Mouse (Mus musculus): ENCODE data around the gene Plxnc1.

Plxnc1 gene

DNA sequence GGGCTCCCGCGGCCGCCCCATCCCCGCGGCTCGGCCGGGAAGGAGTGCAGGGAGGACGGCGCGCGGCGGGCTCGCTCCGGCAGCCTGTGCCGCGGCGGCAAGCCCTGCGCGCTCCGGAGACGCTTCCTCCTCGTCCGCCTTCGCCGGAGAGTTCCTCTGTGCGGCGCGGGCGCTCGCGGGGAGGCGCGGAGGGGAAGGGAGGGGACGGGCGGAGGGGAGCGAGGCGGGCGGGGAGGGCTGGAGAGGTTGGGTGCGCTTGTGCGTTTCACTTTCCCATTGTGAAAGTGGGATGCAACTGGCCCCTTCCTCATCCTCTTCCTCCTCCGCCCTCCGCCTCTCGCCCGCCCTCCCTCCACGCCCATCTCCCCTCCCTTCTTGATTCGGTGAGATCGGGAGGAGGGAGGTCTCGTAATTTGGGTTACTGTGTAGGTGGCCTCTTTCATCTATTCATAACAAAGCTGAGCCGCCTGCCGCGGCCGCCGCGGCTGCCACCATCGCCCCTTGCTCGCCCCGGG, at the start of gene Plxnc1:
Gene Plxnc1, minus strand, starts transcription at position 145 of the 515 bp plus-strand sequence.
- DNase-seq (ENCODE audit: low read depth): no peak

DNA sequence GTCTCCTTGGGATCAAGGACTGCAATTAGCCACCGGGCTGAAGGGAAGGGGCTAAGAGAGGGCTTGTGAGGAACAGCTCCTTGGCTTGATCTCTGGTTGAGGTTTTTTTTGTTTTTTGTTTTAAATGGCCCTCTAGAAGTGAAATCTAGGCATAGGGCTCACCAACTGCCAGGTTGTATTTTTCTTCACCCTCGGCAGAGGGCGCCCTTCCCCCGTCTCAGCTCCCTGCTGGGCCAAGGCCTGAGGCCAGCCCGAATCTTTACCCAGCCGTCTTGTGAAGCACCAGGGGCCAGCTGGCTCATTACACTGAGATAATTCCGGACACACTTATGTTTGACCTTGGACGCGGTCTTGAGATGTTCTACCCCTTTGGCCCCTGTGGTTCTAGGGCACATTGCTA, 47.5 kb upstream of the Plxnc1 start:
- DNase-seq (ENCODE audit: low read depth): peak; percentile 72

DNA sequence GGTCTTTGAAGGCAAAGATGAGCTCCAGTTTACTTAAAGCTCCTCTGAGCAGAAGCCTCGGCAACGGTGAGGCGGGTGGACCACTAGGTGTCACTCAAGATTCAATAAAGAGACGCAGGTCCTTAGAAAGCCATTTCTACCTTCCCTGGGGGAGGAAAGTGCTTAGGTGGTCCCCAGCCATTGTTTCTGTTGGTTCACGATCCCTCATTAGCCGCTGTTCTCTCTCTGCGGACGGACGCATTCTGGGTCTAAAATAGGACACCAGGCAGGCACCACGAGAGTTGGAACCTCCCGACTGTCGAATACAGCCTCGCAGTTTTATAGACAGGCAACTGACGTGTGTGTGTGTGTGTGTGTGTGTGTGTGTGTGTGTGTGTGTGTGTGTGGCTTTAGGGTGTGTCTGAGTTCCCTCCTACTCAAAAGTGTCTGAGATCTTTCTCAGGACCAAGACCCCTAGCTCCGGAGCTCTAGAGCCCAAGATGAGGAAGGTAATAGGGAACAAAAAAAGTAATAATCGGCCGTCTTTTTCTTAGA, 47.0 kb upstream of the Plxnc1 start:
- DNase-seq (ENCODE audit: low read depth): no peak

DNA sequence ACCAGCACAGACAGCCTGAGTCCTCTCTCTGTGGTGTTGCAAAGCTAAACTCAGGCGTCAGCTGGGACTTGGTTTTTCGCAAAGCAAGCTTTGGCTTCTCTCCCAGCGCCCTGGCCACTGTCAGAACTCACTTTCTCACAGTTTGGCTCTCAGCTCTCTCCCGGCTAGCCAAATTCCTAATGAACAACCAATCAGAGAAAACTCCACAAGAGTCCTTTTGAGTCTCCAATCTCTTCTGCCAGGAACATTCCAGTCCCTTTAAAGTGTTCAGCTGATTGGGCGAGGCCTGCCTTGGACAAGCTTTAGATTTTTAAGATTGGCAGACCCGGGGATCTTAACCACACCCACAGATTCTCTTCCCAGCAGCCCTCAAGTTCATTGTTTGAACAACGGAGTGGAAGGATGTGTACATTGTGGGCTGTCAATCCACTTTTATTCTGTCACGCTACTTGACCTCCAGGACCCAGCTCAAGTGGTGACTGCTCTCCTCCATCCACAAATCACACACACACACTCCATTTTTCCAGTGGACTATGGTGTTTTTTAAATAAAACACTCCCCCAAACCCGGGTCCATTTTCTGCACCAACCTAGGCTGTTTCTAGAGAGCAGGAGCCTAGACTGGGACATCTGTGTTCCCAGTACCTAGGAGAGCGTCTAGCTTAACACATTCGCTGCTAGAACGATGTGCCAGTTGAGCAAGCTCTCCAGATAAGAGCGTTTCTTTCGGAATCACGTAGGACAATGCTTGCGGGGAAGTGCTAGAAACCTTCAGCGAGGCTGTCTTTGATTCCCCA, 46.3 kb upstream of the Plxnc1 start:
- DNase-seq (ENCODE audit: low read depth): no peak

DNA sequence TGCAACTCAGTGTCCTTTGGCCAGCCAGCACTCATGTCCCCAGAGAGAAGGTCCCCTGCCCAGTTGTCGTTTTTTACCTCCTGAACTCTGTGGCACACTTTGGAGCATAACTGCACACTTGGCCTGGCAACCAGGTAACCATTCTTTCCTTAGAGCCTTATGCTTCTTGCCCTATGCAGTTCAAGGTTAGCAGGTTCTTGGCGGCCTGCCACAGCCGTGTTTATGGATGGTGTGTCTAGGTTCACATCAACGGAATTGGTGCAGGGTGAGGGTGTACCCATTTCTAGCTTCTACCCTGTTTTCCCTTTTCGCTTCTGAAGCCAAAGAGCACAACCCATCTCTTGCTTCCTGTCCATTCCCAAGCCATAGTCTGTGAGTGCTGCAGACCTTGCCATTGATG, 44.7 kb upstream of the Plxnc1 start:
- no peak for DNase-seq (ENCODE audit: low read depth)

DNA sequence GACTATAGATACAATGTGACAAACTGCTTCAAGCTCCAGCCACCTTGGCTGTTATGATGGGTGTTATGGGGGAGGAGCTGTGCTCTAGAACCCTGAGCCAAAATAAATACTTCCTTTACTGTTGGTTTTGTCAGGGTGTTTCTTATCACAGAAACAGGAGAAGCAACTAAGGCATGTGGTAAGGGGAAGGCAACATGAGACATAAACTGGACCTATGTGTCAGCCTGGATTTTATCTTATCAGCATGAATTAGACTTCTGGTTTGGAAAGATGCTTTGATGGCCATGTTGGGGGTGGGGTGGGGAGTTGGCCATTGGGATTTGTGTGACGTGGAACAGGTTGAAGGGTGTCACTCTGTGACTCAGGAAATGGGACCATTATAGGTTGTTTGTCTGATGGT, 40.5 kb upstream of the Plxnc1 start:
- DNase-seq (ENCODE audit: low read depth): no peak

DNA sequence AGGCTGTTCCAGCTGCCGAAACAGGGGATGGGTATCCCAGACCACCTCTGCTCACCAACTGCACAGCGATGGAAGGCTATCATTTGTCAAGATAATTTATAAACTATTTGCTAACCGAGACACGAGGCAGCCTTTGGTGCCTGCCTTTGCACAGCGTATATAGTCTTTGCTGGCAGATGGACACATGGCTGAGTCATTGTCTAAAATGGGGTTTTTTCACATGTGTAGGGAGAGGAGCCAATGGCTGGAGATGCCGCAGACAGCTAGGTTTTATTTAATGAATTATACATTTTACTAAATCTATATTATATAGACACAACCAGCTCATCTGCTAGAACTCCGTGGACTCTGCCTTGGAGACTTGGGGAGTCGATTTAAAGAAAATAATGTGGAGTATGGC, 37.9 kb upstream of the Plxnc1 start:
- no peak for DNase-seq (ENCODE audit: low read depth)

DNA sequence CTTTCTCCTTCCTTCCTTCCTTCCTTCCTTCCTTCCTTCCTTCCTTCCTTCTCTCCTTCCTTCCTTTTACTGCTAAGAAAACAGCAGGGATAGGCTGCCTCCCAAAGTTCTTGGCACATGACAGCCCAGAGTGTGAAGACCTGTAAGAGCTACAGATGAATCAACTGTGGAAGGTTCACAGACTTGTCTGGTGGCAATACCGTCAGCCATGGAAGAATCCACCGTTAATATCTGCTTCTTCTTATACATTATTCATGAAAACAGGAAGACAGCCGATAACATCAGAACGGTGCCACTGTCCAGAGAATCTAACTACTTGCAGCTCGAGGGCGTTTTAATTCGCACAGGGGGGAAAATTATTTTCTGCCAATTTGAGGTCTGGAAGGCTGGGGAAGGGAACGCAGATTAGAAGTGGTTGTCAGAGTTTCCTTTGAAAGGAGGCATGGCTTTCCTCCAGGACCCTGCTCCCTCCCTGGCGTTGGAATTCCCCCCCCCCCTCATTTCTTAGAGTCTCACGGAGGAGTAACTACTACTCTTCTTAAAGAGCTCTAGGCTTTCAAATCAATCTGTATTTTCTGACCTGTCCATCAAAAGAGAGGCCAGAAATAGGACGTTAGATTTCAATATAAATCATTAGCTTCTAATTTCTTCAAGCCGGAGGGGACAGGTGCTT, 37.0 kb upstream of the Plxnc1 start:
- DNase-seq (ENCODE audit: low read depth): no peak

DNA sequence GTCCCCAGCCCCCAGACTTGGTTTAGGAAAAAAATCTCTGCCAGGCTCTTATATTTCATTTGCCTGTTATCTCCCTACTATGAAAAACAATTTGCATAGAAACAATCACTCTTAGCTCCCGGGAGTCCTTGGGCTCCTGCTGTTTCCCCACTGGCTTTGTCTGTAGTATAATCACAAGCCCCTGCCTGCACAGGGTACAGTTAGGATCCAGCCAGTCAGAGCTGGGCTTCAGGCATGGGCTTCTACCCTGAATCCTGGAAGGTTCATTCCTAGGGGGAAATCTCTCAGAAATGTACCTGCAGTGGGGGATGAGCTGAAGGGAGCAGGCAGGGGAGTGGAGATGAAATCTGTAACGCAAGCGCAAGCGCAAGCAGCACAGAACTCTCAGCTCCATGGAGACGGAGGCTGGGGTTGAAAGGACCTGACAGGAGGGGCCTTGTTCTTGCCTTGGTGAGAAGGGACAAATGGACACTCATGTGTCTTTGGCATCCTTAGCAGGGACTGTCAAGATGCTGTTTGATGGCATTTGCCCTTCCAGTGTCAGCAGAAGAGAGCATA, 33.7 kb upstream of the Plxnc1 start:
- no peak for DNase-seq (ENCODE audit: low read depth)

DNA sequence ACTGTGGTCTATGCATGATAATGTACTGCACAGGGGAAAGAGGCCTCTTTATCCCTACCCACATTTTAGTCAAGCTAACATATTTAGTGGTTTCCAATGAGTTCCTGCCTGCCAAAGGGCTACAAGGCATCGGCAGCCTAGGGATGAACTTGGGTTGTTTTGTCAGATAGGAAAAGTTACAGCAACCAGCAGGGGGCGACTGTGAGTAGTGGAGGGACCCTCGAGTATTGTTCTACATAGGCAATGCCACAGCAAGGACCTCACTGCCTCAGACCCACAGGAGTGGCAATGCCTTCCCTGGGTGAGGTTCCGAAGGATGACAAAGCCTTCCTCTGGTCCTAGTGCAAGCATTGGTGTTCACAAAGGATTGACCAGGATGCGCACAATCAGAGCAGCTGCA, 31.7 kb upstream of the Plxnc1 start:
- no peak for DNase-seq (ENCODE audit: low read depth)

DNA sequence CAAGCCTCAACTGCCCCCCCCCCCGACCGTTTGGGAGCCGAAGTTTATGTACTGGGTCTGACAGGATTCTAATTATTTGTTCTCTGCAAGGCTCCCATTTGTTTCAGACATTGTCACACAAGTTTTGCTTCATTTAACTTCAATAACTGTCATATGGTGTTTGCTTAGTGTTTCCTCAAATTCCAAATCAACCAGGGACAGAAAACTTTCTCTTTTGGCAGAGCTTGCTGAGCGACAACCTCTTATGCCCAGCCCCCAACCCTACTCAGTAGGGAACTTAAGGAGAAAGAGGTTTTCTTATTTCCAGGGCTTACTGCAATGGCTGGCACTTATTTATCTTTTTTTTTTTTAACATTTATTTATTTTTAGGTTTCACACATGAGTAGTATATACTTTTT, 30.5 kb upstream of the Plxnc1 start:
- no peak for DNase-seq (ENCODE audit: low read depth)

DNA sequence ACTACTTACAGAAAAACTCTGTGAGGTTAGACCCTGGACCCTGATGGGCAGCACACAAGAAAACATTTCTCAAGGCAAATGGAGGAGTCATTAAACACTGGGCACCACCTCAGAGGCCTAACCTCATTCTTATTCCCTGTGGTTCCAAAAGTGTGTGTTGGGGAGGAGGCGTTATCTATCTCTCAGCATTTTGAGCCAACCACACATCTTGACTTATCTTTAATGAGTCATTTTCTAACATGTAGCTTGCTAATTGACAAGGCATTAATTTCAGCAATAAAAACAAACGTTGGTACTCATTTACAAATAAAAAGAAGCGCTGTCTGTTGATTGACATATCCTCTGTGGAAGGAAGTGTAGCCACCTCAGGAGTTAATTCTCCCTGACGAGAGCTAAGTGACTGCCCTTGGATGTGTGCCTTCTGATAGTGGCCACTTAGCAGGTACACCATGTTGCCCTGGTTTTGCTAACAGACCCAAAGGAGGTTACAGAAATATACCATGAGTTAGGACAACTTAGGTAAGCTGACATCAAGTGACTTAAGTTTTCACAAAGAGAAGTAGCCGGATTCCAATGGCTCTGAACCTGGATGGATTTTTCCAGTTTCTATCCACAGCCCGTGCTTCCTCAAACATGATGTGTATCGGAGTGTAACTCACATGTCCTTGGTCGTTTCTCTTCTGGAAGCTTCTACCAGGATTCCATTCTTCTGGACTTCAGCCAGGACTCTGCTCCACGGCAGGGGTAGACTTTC, 29.9 kb upstream of the Plxnc1 start:
- no peak for DNase-seq (ENCODE audit: low read depth)

DNA sequence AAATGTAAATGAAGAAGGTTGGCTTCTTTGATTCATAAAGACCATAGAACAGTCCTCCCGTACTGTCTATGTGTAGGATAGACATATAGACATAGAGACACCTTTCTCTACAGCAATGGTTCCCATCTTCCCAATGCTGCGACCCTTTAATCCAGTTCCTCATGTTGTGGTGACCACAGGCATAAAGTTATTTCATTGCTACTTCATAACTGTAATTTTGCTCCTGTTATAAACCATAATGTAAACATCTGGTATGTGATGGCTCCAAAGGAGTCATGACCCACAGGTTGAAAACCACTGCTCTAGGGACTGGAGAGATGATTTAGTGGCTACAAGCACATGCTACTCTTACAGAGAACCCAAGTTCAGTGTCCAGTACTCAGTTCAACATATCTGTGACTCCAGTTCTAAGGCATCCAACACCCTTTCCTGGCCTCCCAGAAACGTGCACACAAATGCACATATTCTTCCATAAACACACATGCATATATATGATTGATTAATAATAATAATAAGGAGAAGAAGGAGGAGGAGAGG, 27.1 kb upstream of the Plxnc1 start:
- DNase-seq (ENCODE audit: low read depth): no peak

DNA sequence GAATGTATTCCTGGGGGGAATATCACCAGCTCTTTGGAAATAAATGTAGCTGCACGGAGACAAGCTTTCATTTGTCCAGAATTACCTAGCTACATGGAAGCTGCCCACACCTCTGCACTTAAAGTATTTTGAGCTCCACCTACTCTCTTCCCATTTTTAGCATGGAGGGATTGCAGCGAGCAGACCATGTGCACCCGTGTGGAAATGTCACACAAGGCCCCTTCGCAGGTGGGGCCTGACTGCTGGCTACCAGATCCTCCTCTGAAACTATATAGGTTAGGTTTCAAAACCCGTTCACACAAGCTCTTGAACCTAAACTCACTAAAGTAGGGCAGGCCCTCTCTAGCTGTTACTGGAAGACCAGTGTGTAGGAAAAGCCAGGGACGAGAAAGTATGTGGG, 25.6 kb upstream of the Plxnc1 start:
- DNase-seq (ENCODE audit: low read depth): no peak

DNA sequence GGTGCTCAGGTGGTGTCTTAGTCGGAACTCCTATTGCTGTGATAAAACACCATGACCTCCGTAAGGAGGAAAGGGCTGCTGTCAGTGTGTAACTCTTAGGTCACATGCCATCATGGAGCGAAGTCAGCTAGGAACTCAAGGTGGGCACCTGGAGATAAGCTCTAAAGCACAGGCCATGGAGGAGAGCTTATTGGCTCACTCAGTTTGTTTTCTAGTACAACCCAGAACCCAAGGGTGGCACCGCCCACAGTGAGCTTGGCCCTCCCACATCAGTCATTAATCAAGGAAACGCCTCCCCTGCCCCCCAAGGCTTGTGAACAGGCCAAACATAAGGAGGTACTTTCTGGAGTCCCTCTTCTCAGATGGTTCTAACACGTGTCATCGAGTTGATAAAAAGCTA, 22.8 kb upstream of the Plxnc1 start:
- DNase-seq (ENCODE audit: low read depth): no peak

DNA sequence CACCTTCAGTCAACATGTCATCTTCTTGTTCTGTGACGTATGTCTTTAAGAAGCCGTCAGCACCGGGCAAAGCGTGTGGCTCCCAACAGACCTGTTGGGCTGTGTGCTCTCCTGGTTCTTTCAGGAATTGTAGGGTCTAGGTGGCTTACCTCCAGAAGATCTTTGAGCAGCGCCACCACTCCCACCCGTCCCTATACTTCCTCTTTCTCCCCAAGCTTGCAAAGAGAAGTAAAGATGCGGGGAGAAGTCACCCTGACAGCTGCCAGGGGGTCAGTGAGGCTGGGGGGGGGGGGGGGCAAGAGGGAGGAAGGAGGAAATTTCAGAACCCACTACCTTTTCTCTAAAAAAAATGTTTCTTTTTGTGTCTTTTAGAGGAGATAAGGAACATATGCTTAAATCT, 22.2 kb upstream of the Plxnc1 start:
- DNase-seq (ENCODE audit: low read depth): no peak

DNA sequence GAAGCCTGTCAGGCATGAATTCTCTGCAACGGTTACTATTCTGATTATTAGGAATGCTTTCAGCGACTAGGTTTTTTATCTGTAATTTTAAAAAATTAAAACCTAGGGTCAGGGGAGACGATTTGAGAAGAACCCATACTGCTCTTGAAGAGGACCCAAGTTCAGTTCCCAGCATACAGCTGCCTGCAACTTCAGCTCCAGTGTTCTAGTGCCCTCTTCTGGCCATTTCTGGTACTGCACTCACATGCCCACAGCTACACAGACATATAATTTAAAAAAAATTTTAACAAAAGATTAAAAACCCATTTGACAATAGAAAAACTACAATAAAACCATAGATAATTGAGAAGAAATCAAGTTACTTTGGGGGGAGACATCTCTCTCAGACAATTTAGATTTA, 20.5 kb upstream of the Plxnc1 start:
- DNase-seq (ENCODE audit: low read depth): no peak

DNA sequence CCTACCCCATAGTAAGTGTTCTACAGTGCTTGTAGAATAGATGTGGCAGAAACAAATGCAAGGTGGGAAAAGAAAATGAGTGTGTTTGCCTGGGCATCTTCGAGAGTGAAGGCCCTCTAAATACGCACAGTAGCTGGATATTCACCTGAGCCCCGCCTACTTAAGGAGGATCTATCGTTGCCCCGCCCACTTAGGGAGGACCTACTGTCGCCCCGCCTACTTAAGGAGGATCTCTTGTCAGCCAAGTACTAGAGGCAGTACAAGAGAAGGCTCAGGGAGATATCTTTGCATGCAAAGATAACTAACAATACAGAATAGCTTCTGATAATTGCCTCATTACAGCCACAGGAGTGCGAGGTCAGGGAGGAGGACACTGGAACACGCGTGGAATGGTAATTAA, 17.4 kb upstream of the Plxnc1 start:
- no peak for DNase-seq (ENCODE audit: low read depth)

DNA sequence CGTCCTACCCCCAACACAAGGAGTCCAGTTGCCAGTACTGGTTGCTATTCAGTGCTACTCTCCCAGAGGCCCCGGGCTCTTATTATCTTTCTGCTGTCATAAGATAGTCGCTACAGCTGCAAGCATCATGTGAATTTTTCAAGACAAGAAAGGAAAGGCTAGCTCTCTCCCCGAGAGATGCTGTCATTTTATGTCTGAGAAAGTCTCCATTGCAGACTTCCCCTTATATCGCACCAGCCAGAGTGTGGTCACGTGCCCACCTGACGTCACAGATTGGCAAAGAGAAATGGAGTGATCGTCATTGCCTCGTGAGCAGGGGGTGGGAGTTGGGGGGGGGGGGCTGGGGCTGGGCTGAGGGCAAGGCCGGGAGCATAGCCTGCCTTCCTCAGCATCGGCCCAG, 16.6 kb upstream of the Plxnc1 start:
- DNase-seq (ENCODE audit: low read depth): no peak

DNA sequence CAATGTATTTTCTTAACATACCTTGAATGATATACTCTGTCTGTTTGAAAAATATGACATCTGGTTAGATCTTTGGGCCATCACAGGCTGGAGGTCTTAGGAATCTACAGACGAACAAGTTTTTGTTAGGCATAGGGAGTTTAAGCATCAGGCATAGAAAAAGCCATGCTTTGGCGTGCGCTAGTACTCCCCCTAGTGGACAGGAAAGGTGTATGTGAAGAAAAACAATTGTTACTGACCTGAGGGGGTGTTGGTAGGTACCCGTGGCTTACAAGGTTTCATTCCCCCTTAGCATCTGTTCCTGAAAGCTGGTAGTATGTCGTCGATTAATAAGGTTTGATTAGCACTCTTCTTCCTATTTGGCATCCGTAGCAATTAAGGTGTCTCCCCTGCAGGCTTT, 13.7 kb upstream of the Plxnc1 start:
- no peak for DNase-seq (ENCODE audit: low read depth)

DNA sequence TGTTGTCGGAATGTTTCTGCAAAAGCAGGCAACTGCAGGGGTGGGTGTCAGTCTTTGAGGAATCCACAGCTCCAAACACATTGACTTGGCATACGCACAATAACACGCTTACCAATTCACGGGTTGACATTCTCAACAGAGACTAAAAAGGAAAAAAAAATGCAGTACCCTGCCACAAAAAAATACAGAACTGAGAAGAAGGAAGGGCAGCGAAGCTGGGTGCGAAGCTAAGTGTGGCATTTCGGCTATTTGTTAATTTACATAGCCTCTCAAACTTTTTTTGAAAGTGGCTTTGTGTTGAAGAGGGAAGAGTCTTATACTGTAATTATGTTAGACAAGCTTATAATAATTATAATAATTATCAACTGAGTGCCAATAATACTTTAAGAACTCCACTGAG, 13.1 kb upstream of the Plxnc1 start:
- DNase-seq (ENCODE audit: low read depth): no peak

All from c-Kit-positive CD71-negative TER-119-negative erythroid progenitor cells, embryonic 14.5 days (primary cell).